Comparison of ENCODE assay signal across 21 mouse cellular contexts in the genomic region with DNA sequence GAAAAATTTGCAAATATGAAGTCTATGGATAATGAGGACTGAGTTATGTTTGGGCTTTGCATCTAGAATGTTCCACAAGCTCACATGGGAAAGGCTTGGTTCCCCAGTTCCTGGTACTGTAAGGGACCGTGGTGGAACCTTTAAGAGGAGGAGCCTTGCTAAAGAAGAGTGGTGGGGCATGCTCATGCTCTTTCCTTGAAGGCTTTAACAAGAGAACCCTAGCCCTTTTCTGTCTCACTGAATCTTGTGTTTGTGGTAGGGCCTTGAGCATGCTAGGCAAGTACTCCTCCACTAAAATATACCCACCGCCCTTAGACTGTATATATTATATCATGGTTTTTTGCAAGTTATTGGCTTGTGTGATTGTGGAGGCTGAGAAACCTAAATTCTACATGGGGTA. TPM values are rescaled to one million over a fixed set of nuclear protein-coding genes. Genes with fewer than 3 reads are reported as not detected.
A peak's percentile ranks its signal among the peaks of the same experiment; 100 is the strongest.
DNase-seq lines count a peak whose midpoint lies in the region; ATAC-seq lines count a peak whose summit lies in the region.
"Had no signal": no experiment of that assay in that cellular context is flagged by ENCODE, and none has a peak within 500 bp of the region (broad histone marks: within the 10 kb centered on the region; RNA-seq: fewer than 3 reads in every experiment).

No protein-coding gene starts in this region.

- DNase-seq in heart, adult 11 months, result peak; percentile 22
- no peak for DNase-seq in heart, postnatal 36 days
- peak; percentile 67 for DNase-seq in R1 (ENCODE audit: low read depth, low spot score)
- no peak for DNase-seq in kidney, postnatal 14 days
- no peak for DNase-seq in layer of hippocampus, postnatal 14 days (ENCODE audit: low spot score in 2 of 2)
- DNase-seq: adrenal gland, adult 8-10 months; adrenal gland, postnatal 14 days; adrenal gland, postnatal 36 days; B cell, adult 2 months; cerebellum, adult 11-12 months; cerebellum, adult 2 months; cerebellum, adult 9-10 months; cerebellum, postnatal 10 days; cerebellum, postnatal 25 days; forebrain, postnatal 0 days had no signal

- peak; percentile 8 for ATAC-seq in megakaryocyte-erythroid progenitor cell, adult 5-6 weeks (replicated peaks; ENCODE audit: low FRiP score, low TSS enrichment, poor library complexity, severe bottlenecking)
- ATAC-seq: activated CD4-positive, CD25-positive, alpha-beta regulatory T cell, adult 4 months; CD4-positive, CD25-positive, alpha-beta regulatory T cell, adult 4 months; forebrain, embryonic 13.5 days; forebrain, embryonic 15.5 days; forebrain, postnatal 0 days; Patski had no signal

- intact Hi-C loops in heart, postnatal 36 days (cut with DNase I), result no loop called here

RNA-seq across cellular contexts. Expression of gene Ncl, which starts 16.8 kb away (rescaled TPM):
- total RNA-seq in heart, postnatal 36 days (2021), result 100 to 1,000 TPM; 109 to 127 TPM
- total RNA-seq in megakaryocyte-erythroid progenitor cell, adult 5-6 weeks (2014; fragmentation: Nextera tagmentation), result 973 and 1,006 TPM in 2 replicates
- total RNA-seq in megakaryocyte-erythroid progenitor cell, adult 5-6 weeks (2017), result 1,472 and 1,577 TPM in 2 replicates
- 100 to 1,000 TPM; 156 to 157 TPM for total RNA-seq in layer of hippocampus, postnatal 14 days (2021)

RNA-seq across cellular contexts. Expression of gene B3gnt7, which starts 39.7 kb away (rescaled TPM):
- under 1 TPM; 0.30 to 0.42 TPM for total RNA-seq in heart, postnatal 36 days (2021)
- 1.4 and 2.4 TPM in 2 replicates for total RNA-seq in megakaryocyte-erythroid progenitor cell, adult 5-6 weeks (2014; fragmentation: Nextera tagmentation)
- 4.0 TPM in 1 of 2 replicates, not detected in the other for total RNA-seq in megakaryocyte-erythroid progenitor cell, adult 5-6 weeks (2017)
- total RNA-seq in layer of hippocampus, postnatal 14 days (2021), result 1 to 10 TPM; 2.4 to 2.6 TPM

Comparison
In these comparisons a context has a peak if more than half of its experiments do, and no peak if none do; other contexts are left out.
1. DNase-seq: peak in heart, adult 11 months (single experiment) and R1 (single experiment); none in heart, postnatal 36 days (0 of 2), kidney, postnatal 14 days (single experiment) and layer of hippocampus, postnatal 14 days (0 of 2).
2. RNA of gene Ncl, which starts 16.8 kb away (total RNA-seq): 973 to 1,577 TPM in megakaryocyte-erythroid progenitor cell, adult 5-6 weeks; 156 to 157 TPM in layer of hippocampus, postnatal 14 days and 109 to 127 TPM in heart, postnatal 36 days; every median in the first group is over 4 times any median in the second.